Mouse (Mus musculus): ENCODE data around the gene Gpx2. TPM values are rescaled to one million over a fixed set of nuclear protein-coding genes. Genes with fewer than 3 reads are reported as not detected.

The Gpx2 gene
- total and polyA plus RNA-seq, 3 experiments = not detected

GRCm38 (mm10) chr12:76750866-76751459, 44.4 kb downstream of the Gpx2 start:
- no peak for DNase-seq

Other genes starting within 250 kb of the Gpx2 start
- 10 to 100 TPM; 15.2 to 47.1 TPM for gene Sptb, start 85.0 kb downstream of the Gpx2 start, total RNA-seq (2021)
- gene Sptb, start 85.0 kb downstream of the Gpx2 start, polyA plus RNA-seq (2012; rRNA removed) = 5.5 and 7.2 TPM in 2 replicates
- 10 to 100 TPM; 66.2 to 90.4 TPM for gene Churc1, start 30.0 kb downstream of the Gpx2 start, total RNA-seq (2021)
- 24.0 and 25.1 TPM in 2 replicates for gene Churc1, start 30.0 kb downstream of the Gpx2 start, polyA plus RNA-seq (2012; rRNA removed)
- gene Fntb, start 30.0 kb downstream of the Gpx2 start, total RNA-seq (2021) = 10 to 100 TPM; 11.0 to 15.4 TPM
- gene Fntb, start 30.0 kb downstream of the Gpx2 start, polyA plus RNA-seq (2012; rRNA removed) = 22.2 and 25.0 TPM in 2 replicates
- gene Rab15, start 27.4 kb upstream of the Gpx2 start, total RNA-seq (2021) = 1 to 10 TPM; 2.1 to 3.7 TPM
- gene Rab15, start 27.4 kb upstream of the Gpx2 start, polyA plus RNA-seq (2012; rRNA removed) = 3.3 and 4.3 TPM in 2 replicates
- 10 to 100 TPM; 59.7 to 80.7 TPM for gene Max, start 166.6 kb upstream of the Gpx2 start, total RNA-seq (2021)
- gene Max, start 166.6 kb upstream of the Gpx2 start, polyA plus RNA-seq (2012; rRNA removed) = 14.5 and 21.1 TPM in 2 replicates